Mouse (Mus musculus): ENCODE data around the gene Notch1.
A peak's percentile ranks its signal among the peaks of the same experiment; 100 is the strongest.

Notch1 gene

DNA sequence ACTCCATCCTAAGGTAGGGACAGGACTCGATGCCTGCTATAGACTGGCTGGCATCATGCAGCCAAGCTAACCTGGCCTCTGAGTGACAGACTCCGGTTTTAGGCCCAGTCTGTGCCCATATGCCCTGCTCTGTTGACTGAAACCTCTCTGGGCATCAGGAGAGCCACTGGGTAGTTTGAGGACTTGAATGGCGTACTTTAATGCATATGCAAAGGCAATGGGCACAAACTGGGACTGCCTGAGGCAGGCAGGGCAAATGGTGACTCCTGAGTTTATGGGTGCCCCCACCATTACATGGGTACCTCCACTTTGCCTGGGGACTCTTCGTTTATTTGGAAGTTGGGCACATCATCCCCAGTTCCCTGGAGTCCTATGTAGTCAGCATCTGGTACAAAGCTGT, 69.8 kb downstream of the Notch1 start:
- no peak for DNase-seq (ENCODE audit: low spot score in 2 of 2)

DNA sequence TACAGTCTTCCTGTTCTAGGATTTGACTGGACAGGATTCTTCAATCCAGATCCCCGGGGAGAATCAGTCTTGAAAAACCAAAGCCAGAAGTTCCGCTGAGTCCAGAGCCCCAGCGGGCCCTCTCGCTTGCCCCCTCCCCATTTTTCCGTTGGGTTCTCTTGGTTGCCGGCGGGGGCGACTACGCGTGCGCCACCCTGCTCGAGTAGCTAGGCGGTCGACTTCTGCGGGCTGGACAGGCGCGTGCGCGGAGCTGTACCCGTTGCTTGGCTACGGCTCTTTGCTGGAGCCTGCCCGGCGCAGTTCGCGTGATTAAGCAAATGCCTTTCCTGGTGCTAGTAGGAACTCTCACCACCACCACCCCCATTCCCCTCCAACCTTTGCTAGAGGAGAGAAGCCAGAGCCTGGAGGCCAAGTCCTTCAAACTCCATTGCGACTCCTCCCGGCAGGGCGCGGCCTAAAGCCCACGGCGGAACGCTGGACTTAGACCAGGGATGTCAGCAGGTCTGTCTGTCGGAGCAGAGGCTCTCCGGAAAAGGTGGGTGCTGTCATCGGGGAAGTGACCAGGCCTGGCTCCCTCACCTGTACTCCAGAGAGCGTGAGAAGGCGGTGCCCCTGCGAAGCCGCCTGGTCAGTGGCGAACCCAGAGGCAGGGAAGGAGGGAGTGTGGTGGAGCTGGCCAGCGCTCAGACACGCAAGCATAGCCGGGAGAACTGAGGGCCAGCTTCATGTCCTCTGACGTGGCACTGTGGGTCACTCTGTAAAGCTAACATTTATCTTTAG, 70.6 kb downstream of the Notch1 start:
- peak; percentile 96 to 97 for DNase-seq (ENCODE audit: low spot score in 2 of 2)

- DNase-seq (ENCODE audit: low spot score in 2 of 2) = peak; percentile 98 to 99
Observed at GRCm38 (mm10) chr2:26444946-26445665, 71.4 kb downstream of the Notch1 start, which contains the start of gene Sec16a. TSS of gene Sec16a (minus strand) at chr2:26445216.

GRCm38 (mm10) chr2:26444368-26444767, 72.1 kb downstream of the Notch1 start:
- no peak for DNase-seq (ENCODE audit: low spot score in 2 of 2)

GRCm38 (mm10) chr2:26443876-26444275, 72.6 kb downstream of the Notch1 start:
- no peak for DNase-seq (ENCODE audit: low spot score in 2 of 2)

DNA sequence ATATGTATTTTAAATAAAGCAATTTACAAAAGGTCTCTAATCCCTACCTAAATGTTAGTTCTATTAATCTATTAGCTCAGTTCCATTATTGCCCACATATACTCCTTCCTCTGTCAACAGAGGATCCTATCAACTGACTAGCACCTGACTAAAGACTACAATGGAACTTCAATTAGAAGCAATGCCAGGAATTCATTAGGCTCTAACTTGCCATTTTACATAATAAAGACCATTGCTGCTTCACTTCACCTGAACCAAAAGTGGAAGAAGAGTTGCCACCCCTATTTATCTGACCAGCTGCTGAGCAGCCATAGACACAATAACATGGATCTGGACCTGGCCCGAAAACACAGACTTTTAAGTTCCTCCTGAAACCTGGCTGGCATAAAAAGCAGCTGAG, 73.6 kb downstream of the Notch1 start:
- no peak for DNase-seq (ENCODE audit: low spot score in 2 of 2)

- DNase-seq (ENCODE audit: low spot score in 2 of 2) = no peak
Observed at GRCm38 (mm10) chr2:26441688-26442087, 74.8 kb downstream of the Notch1 start.

GRCm38 (mm10) chr2:26441261-26441660, 75.2 kb downstream of the Notch1 start:
- no peak for DNase-seq (ENCODE audit: low spot score in 2 of 2)

DNA sequence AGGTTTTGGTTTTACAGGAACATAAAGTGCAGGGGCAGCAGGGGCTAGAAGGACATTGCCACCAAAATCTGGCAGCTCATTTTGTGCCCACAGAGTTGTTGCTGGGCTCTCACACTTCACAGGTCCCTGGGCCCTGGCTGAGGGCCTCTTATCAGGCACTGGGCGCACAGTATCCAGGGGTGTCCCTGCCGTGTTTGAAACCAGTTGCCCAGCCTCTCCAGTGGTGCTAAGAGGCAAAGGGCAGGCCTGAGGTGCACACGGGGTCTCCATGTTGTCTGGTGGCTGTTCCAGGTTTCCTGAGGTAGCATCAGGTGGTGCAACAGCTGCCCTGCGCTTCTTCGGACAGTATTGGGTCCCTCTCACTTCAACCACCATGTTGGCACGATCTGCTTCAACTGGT, 76.8 kb downstream of the Notch1 start:
- DNase-seq (ENCODE audit: low spot score in 2 of 2) = no peak

- DNase-seq (ENCODE audit: low spot score in 2 of 2) = no peak
Observed at GRCm38 (mm10) chr2:26438373-26438772, 78.1 kb downstream of the Notch1 start.

- DNase-seq (ENCODE audit: low spot score in 2 of 2) = peak; percentile 42 to 55
Observed at GRCm38 (mm10) chr2:26437221-26437620, 79.2 kb downstream of the Notch1 start.

DNA sequence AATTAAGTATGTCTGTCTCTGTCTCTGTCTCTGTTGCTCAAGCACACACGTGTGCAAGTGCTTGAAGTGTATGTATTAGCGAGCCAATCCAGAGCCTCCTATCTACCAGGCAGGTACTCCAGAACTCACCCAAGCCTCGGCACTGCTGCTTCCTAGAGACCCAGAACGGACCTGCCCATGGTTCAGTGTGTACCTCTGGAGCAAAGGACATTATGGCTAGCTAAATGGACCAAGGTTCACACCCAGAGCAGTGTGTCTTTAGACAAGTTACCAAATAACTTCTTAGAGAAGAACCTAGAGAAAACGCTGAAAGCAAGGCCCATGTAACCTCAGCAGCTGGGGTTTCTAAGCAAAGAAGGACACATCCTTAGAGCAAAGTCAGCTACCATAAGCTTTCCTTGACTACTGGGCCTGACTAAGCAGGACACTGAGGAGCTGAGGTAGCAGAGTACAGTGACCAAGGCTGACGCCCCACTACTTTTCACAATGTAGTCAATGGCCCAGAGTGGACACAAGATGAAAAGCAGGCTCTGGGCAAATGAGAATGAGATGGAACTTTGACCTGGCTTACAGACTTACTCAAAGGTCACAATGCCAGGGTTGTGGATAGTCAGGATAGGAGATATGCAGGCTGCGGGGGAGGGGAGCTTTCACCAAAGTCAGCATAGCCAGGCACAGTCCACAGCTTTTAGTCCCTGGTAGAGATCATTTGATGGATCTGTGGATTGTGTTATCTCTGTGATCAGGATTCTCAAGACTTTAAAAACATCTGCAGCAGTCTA, 81.5 kb downstream of the Notch1 start:
- no peak for DNase-seq (ENCODE audit: low spot score in 2 of 2)

GRCm38 (mm10) chr2:26429851-26430250, 86.6 kb downstream of the Notch1 start:
- DNase-seq (ENCODE audit: low spot score in 2 of 2) = no peak

- no peak for DNase-seq (ENCODE audit: low spot score in 2 of 2)
Observed at GRCm38 (mm10) chr2:26424541-26424940, 91.9 kb downstream of the Notch1 start.

- DNase-seq (ENCODE audit: low spot score in 2 of 2) = no peak
Observed at GRCm38 (mm10) chr2:26423086-26423485, 93.4 kb downstream of the Notch1 start.

DNA sequence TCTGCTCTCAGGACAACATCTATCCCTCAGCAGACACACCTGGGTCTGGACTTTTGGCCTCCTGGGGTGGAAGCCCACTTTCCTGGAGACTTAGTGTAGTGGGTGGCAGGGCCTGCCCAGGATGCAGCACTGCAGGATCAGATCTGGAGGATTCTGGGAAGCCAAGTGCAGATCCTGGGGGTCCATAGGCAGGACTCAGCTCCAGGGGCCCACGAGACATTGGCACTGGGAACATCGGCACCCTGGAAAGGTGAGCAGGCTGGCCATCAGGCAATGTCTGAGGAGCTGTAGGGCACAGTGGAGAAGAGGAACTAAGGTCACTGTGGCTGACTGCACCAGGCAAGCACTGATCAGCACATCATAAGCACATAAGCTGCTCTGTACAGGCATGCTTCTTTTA, 94.5 kb downstream of the Notch1 start:
- no peak for DNase-seq (ENCODE audit: low spot score in 2 of 2)

DNA sequence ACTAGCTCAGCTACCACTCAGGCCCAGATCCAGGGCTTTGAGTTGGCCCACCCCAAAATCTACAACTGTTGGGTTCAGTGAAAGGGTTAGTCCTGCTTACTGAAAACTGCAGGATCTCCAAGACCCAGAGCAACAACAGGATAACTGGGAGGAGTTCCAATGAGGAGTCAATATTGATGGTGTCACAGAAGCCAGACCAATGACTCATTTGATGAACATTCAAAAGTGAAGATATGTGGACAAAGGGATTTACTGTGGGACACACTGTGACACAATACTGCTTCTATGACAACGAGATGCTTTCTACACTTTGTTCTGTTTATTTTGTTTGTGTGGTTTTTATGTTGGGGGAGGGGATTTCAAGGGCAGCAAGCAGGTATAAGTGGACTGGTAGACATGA, 98.3 kb downstream of the Notch1 start:
- DNase-seq (ENCODE audit: low spot score in 2 of 2) = no peak

DNA sequence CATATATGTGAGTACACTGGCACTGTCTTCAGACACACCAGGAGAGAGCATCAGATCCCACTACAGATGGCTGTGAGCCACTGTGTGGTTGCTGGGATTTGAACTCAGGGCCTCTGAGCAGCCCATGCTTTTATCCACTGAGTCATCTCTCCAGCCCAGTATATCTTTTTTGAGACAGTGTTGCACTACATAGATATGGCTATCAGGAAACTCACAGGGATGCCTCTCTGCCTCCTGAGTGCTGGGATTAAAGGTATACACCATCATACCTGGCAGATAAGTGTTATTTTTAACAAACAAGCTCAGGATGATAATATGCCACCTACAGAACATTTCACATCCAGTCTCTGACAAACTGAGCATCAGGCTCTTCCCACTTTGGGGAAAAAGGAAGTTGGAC, 99.4 kb downstream of the Notch1 start:
- DNase-seq (ENCODE audit: low spot score in 2 of 2) = no peak

GRCm38 (mm10) chr2:26410931-26411411, 105.5 kb downstream of the Notch1 start:
- peak in 1 of 2 experiments; percentile 17 for DNase-seq (ENCODE audit: low spot score in 2 of 2)

- DNase-seq (ENCODE audit: low spot score in 2 of 2) = no peak
Observed at GRCm38 (mm10) chr2:26410091-26410490, 106.4 kb downstream of the Notch1 start.

DNA sequence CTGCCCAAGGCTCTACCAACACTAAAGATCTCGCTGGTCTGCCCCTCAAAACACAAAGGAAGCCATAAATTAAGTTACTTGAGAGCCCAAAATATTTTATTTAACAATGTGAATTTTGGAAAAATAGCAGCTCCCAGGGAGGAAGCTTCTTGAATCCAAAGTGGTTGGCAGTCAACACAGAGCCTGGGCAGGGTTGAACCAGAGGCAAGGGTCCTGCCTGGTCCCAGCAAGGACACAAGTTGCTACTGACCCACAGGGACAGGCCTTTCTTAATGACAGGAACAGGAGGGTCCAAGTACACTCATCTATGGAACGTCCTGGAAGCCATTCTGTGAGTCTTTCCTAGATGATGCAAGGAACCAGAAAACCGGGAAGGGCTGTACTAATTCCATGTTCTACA, 107.1 kb downstream of the Notch1 start:
- DNase-seq (ENCODE audit: low spot score in 2 of 2) = no peak
